15 mouse cellular contexts compared by ENCODE assay signal in the genomic region with DNA sequence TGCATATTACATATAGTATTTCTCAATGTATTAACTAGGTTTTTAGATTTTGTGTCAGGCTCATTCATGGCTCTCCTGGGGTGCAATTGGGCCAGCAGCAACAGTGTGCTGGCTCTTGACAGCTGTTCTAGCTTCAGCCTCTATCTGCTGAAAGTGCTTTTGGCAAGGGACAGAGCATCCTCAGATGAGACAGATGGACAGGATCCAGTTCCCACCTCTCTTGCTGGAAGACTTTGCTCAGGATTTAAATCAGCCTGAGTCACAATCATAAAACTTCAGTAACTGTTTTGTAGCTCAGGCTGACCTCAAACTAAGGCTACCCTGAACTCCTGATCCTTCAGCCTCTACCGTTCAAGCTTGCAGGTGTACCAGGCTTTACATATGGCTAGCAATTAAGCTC.
DNase-seq lines count a peak whose midpoint lies in the region; ATAC-seq and TF ChIP-seq lines count a peak whose summit lies in the region.
"Had no signal": no experiment of that assay in that cellular context is flagged by ENCODE, and none has a peak within 500 bp of the region (broad histone marks: within the 10 kb centered on the region; RNA-seq: fewer than 3 reads in every experiment).

No protein-coding gene starts in this region.

- no peak for ATAC-seq in midbrain, postnatal 0 days (ENCODE audit: low FRiP score)
- no peak for ATAC-seq in midbrain, embryonic 13.5 days
- ATAC-seq: Patski had no signal

- H3K9ac ChIP-seq in midbrain, postnatal 0 days (replicated peaks; ENCODE audit: low read length, poor library complexity, severe bottlenecking), result no peak overlapping the region
- no peak overlapping the region for H3K9ac ChIP-seq in midbrain, embryonic 13.5 days (replicated peaks)
- H3K9ac ChIP-seq: liver, embryonic 14.5 days had no signal

- H3K9me3 ChIP-seq in midbrain, postnatal 0 days (ENCODE audit: low read length), result no peaks in the 10 kb centered on the region
- no peaks in the 10 kb centered on the region for H3K9me3 ChIP-seq in midbrain, embryonic 13.5 days

- H3K27ac ChIP-seq in midbrain, postnatal 0 days (ENCODE audit: low read depth, low read length), result no peak overlapping the region
- H3K27ac ChIP-seq in midbrain, embryonic 13.5 days, result no peak overlapping the region
- H3K27ac ChIP-seq: liver, embryonic 14.5 days; stomach, postnatal 0 days had no signal

- no peaks in the 10 kb centered on the region for H3K36me3 ChIP-seq in midbrain, postnatal 0 days (ENCODE audit: insufficient read depth, low read length)
- H3K36me3 ChIP-seq in midbrain, embryonic 13.5 days, result no peaks in the 10 kb centered on the region

- no peak for TF ChIP-seq CTCF in midbrain, postnatal 0 days (IDR thresholded peaks at IDR 0.05)

- DNase-seq in cerebellum, adult 9-10 months, result peak; percentile 59
- no peak for DNase-seq in cerebellum, postnatal 36 days
- DNase-seq in heart, postnatal 14 days, result peak; percentile 8 to 13
- no peak for DNase-seq in heart, postnatal 36 days
- peak; percentile 43 for DNase-seq in midbrain, postnatal 0 days (ENCODE audit: low spot score)
- peak; percentile 43 for DNase-seq in skeletal muscle tissue, adult 2 months (ENCODE audit: low read depth, low spot score)
- no peak for DNase-seq in ovary, postnatal 14 days (ENCODE audit: low spot score)
- DNase-seq: kidney, adult 9 months; kidney, postnatal 4 days; lung, postnatal 10 days; thymus, postnatal 25 days had no signal

- H3K4me1 ChIP-seq in midbrain, postnatal 0 days (ENCODE audit: insufficient read depth, low read length), result no peaks in the 10 kb centered on the region; the same call in 1 of the 2 replicates
- no peaks in the 10 kb centered on the region; the same call in 1 of the 2 replicates for H3K4me1 ChIP-seq in midbrain, embryonic 13.5 days (replicated peaks)

- intact Hi-C loops in heart, postnatal 14 days (cut with DNase I), result no loop called here
- intact Hi-C loops in heart, postnatal 36 days (cut with DNase I), result no loop called here

- H3K4me3 ChIP-seq in midbrain, postnatal 0 days (ENCODE audit: low read depth, low read length), result no peak overlapping the region
- no peak overlapping the region for H3K4me3 ChIP-seq in midbrain, embryonic 13.5 days (replicated peaks)

- WGBS in midbrain, postnatal 0 days, result 97% methylated on average over 1 of the region's 1 CpGs
- 92% methylated on average over 1 of the region's 1 CpGs for WGBS in midbrain, embryonic 13.5 days

- no peak overlapping the region for H3K4me2 ChIP-seq in midbrain, postnatal 0 days (ENCODE audit: low read depth, low read length, poor library complexity, severe bottlenecking)
- no peak overlapping the region for H3K4me2 ChIP-seq in midbrain, embryonic 13.5 days (replicated peaks)

- H3K27me3 ChIP-seq in midbrain, postnatal 0 days (ENCODE audit: insufficient read depth, low read length), result no peaks in the 10 kb centered on the region
- H3K27me3 ChIP-seq in midbrain, embryonic 13.5 days, result no peaks in the 10 kb centered on the region
- H3K27me3 ChIP-seq: Patski had no signal

Comparison
In these comparisons a context has a peak if more than half of its experiments do, and no peak if none do; other contexts are left out.
1. DNase-seq: peak in cerebellum, adult 9-10 months (single experiment), heart, postnatal 14 days (2 of 2), midbrain, postnatal 0 days (single experiment) and skeletal muscle tissue, adult 2 months (single experiment); none in cerebellum, postnatal 36 days (0 of 2), heart, postnatal 36 days (0 of 2) and ovary, postnatal 14 days (single experiment).